Mouse (Mus musculus): ENCODE measurements around the gene Cdon.

Gene Cdon

DNA sequence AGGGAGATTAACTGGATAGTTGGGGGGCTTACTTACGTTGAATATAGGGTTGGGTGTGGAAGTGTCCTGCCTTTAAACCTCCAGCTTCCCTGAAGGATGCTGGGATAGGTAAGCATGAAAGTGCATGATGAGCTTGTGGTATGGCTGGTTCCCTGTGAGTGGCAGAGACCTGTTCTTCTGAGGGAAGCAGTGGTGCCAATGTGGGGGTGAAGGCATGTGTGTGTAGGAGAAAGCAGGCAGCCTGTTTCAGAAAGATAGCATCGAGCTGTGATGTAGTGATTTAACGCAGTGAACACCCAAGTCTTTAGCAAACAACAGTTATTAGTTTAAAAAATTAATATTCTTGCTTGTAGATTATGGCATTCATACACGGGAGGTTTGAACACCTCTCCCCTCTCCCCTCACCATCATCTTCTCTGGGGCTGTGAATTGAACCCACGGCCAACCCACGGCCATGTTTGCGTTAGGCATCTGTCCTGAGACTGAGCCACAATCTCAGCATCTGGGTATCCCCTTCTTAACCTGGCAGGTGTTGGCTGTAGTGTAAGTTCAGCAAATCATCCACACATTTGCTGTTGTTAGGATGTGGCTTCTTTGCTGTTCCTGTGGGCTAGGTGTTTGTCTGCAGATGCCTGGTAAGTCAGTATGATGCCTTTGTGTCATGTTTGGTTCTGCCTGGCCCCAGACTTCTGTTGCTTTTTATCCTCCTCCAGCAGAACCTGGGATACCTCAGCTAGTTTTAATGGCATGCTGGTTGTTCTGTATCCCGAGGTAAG lies 17.5 kb downstream of the Cdon start:
- no peak for DNase-seq

DNA sequence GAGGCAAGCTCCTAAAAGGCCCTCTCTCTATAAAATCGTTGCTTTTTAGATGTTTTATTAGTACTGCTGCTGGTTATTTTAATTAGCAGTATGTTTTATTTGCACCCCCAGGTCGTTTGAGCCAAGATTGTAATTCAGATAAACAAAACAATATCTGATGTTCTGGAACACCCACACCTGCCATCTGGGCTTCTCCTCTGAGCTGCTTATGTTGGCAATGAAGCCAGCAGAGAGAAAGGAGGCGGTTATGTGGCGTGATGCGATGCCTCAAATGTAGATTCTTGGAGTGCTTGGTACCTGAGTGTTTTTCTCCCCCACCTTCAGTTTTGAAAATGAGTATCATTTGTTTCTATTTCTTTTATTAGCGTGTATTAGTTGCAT lies 18.1 kb downstream of the Cdon start:
- DNase-seq, result no peak

DNA sequence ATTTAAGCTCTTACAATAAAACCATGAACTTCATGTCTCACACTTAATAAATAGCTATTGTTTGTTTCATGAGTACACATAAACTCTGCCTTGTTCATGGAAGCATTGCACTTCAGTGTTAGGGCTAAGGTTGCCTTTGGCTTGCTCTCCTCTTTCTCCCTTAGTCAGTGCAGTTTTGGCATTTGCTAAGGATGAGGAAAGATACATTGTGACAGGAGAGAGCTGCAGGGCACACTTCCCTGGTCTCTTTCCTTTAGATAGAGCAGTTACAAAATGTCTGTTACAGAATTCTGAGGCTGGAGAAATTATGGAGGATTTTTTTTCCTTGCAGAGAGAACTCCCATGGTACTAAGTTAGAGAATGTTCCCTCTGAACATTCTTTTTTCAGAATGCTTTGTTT lies 18.8 kb downstream of the Cdon start:
- DNase-seq, result no peak

DNA sequence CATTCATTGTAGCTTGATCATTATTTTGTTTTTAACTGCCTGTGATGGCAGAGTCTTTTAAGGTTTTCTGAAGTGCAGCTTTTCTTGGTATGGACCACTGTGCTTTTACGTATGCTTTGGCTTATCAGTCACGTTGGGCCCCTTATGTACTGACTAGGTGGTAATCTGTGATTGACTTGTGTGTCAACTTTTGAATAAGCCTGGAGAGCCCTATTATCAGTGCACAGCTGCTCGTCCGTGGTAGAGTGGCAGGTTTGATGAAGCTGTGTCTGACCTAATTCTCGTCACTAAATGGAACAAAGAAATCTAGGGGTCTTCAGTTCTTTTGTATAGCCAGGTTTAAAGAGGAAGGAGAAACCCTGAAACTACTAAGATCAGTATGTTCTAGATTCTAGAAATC lies 21.5 kb downstream of the Cdon start:
- DNase-seq, result no peak

DNA sequence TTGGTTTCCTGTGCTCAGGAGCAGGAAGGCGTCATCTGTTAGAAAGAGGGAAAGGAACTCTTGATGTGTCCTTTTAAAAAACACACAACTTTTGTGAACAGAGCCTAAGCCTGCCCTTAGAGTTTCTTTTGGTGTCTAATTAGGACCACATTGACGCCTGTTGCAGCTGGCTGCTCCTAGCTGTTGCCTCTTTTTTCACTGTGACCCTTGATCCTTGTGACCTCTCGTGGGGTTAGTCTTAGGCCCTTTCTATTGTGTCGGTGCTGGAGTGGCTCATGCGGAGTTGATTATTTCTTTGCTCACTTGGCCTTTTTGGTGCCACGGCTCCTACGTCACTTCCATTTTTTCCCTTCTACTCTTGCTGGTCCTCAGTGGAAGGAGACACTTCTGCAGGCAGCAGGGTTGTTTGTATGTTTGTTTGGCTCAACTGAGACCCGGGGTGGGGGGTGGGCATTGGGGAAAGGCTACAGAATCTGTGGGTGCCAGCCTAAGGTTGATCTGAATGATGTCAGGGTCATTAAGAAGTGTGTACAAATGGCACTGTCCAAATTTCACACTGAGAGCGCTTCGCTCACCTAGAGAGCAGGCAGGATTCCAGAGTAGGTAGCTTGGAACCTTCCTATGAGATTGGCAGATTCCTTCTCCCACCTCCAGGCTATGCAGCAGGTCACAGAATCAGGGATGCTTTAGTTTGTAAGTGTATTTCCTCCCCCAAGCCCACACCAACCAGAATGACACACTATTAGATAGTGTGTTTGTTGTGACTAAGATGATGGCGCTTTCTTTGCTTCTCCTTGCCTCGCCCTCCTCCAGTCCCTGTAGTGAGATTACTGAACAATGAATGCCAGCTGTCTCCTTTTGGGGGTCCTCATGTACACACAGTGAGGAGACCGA lies 22.9 kb downstream of the Cdon start:
- DNase-seq, result no peak

DNA sequence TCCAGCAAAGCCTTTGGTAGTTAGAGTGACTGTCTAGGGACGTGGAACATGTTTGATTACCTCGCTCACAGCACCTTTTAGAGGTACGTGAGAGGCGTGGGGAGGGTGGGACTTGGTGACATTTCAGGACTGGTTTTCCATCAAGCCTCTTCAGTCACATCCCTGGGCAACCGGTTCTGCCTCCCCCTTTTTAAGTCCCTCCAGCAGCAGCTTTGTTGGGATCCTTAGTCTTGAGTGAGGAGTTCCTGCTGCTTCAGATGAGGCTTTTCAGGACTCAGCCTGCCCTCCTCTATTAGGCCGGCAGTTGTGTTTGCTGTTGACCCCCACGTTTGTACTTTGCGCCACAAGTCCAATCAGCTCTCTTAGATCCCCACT lies 23.6 kb downstream of the Cdon start:
- DNase-seq, result no peak

DNA sequence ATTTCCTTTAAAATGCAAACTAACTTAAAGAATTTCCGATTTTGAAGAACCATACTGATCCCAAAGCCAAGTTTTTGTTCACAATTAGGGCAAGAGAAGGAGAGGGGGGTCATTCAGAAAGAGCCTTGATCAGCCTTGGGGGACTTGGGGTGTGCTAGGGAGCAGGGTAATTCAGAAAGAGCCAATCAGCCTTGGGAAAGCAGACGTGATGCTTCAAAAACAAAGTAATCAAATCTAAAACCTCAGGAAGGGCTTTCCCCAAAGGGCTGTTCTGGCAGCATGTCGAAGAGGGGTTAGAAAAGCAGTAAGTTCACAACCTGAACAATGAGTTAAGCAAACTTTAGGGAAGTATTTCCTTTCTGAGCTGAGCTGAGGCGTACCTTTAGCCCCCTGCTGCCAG lies 26.0 kb downstream of the Cdon start:
- DNase-seq, result no peak

DNA sequence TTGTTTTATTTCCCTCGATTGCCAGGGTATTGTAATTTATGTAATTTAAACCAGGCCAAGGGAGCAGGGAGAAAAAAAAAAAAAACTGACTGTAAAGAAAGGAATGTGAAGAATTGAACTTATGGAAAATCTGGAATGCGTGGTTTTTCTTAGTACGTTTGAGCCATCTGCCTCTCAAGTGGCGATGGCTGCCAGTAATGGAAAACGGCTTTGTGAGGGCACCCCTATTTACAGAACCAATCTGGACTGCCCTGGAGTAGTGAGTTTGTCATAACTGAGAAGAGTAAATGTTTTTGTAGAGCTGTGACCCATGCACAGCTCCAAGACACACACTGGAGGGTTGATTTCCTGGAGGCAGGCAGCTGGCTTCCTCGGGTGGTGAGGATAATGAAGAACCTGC lies 32.4 kb downstream of the Cdon start:
- no peak for DNase-seq

DNA sequence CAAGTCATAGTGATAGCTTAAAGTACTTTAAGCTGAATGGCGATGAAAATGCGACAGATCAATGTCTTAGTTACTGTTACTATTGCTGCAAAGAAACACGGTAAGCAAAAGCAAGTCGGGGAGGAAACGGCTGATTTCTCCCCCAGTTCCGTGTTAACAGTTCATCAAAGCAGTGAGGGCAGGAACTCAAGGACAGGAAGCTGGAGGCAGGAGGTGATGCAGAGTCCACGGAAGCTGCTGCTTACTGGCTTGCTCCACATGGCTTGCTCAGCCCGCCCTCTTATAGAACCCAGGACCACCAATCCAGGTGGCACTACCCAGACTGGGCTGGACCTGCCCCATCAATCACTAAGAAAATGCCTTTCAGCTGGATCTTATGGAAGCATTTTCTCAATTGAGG lies 38.7 kb downstream of the Cdon start:
- DNase-seq, result no peak

DNA sequence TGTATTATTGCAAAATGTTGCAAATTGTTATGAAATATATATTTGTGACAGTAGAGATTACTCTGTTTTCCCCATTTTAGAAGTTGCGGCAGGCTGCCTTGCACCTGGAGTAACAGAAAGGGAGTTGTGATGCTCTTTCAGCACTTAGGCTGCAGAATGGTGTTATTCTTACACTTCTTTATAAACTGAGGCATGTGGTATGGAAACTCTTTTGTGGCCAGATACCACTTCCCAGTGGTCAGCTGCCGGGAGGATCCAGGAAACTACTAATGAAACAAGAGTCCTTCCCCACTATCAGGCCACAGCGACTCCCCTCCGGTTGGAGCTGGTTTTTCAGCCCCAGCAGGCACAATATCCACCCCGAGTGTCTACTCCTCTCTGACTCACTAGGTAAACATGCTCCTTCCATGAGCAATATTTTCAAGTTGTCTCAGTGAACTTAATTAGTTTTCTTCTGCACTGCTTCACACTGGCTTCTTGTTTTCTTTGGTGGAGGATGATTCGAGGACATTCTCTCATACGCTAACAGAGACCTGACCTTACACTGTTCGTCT lies 46.4 kb downstream of the Cdon start:
- DNase-seq, result peak; percentile 9

DNA sequence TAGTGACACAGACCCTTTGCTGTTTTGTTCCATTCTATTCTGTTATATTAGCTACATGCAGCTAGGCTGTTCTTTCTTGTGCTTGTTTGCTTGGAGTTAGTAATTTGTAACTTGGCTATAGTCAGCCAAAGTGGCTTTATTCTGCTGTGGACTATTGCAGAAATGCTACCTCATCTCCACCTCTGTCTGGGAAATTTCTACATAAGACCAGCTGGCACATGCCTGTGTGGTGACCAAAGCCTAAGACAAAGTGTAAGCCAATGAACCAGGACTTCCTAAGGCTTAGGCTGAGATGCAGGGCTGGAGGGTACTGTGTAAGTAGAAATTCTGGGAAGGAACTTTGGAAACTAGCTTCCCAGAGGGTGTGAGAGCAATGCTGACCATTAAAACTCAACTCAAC lies 48.0 kb downstream of the Cdon start:
- no peak for DNase-seq

DNA sequence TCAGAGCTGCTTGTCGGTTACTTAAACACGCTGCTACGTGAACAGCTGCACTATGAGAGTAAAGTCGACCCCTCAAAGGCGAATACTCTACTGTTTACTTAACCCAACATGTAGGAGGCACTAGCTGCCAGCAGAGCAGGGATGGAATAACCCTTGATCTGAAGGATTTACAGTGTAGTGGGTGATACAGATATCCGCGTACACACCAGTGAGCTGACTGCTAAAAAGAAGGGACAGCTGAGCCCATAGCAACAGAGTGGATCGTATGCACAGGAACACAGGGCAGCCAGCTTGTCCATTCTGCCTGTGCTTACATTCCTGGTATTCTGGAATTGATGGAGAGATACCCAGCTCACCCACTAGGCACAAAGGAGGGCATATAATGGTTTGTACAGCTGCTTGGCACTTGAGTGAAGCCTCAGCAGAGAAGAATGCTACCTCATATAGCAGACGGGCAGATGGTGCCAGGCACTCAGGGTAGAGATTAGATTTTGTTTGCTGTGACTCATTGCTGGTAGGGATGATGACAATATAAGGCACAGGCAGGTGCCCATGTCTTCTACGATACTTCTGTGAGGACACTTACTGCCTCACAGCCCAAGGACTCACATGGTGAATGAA lies 53.3 kb downstream of the Cdon start:
- no peak for DNase-seq

DNA sequence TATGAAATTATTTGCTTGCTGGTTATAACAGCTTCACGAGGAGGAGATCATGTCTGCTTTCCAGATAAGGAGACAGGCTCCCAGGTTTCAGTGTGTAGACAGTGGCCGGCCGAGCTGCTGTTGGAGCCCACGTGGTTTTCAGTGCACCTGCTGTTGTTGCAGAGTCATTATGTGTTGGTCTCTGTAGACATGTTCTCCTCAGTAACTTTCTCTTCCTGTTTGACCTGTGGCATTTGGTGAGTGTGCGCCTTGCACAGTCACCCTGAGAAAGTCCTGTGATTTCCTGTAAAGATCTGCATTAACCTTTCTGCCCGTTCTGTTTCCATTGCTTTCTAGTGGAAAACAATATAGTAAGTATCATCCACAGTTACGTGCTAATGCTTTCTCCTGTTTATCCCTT lies 54.5 kb downstream of the Cdon start:
- no peak for DNase-seq

DNA sequence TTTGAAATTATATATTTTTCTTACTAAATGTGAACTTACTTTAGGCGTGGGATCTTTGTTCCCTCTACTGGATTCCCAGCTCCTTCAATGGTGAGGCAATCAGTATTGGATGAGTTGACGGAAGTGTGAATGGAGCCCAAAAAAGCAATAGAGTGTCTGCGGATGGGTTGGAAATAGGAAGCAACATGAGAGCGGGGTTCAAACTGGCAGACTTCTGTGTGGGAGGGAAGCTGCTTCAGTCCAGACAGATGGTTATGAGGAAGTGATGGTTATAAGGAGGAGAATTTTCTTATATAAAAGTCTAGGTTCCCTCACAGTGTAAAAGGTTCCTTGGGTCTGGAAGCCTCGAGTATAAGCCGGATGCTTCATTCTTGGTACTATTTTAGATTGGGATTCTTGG lies 58.5 kb downstream of the Cdon start:
- no peak for DNase-seq

DNA sequence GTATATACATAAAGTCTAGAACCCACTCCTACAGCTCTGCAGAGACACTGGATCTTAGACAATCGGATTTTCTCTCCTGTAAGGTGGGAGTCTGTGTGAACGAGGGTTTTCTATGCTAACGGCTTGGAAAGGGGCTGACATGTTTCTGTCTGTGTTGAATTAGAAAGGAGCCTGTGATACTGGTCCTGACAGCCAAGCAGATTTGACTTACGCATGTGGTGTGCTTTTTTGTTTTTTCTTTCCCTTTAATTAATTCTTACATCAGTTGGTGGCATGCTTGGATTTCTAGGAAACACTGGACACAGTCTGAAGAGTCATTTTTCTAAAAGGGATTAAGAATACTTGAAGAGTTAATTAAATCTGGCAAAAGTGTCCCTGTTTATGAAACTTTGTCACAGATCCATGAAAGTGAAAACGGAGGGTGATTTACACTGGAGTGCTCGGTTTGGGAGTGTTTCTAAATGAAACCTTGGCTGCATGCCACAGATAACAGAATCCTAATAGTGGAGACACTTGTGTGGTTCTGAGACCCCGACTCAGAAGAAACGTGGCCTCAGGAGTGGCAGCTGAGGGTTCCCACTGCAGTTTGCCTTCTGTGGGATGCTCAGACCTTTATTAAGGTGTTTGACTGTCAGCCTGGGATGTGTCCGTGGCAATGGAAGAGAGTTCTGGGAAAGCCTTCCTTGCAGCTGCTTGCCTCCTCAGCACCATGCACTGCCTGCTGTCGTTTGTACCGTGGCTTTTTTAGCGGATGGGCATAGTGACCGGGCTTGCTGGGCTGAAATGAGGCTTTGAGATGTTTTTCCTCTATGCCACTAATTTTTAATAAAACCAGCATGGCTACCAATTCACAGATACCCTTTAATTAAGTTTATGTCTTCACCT lies 61.3 kb downstream of the Cdon start:
- no peak for DNase-seq

DNA sequence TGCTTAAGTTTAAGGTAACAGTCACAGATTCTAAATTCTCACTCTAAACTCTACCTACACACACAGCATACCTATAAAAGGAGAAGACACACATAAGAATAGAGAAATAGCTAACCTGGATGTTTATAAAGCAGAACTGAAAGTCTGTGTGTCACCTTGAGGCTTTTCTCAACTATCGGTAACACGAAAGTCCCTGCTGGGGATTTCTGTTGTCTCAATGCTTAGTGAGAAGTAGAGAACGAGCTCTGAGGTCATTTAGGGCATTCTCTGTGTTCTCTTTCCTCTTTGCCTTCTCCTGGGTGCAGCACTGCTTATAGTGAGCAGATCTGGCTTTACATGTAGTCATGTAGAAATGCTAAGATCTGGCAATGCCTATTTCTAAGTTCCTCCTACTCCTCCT lies 63.0 kb downstream of the Cdon start:
- no peak for DNase-seq

DNA sequence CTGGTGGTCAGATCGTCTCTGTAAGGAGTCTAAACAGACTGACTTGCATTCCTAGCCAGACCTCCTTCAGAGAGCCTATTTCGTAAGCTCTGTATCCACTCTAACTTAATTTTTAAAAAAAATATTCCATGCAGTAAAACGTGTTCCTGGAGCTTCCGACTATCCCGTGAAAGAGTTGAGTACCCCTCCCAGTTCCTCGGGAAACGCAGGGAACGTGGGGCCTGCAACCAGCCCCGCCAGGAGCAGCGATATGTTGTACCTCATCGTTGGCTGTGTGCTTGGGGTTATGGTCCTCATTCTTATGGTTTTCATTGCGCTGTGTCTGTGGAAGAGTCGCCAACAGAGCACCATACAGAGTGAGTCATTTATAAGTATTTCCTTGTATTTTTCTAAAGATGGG lies 65.7 kb downstream of the Cdon start:
- no peak for DNase-seq

DNA sequence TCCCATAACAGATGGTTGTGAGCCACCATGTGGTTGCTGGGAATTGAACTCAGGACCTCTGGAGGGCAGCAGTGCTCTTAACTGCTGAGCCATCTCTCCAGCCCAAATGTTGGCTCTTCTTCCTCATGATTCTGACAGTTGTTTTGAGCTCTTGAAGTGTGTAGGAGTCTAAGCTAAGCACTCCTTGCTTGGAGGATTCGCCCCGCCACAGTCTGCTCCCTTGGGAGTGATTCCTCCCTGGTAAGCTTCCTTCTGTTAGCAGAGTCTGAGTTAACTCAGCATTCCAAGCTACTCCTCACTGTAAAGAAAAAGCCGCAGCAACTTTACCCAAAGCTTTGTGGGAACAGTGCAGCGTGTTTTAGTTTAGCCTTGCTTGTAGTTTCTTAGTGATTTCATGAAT lies 67.6 kb downstream of the Cdon start:
- DNase-seq, result no peak

DNA sequence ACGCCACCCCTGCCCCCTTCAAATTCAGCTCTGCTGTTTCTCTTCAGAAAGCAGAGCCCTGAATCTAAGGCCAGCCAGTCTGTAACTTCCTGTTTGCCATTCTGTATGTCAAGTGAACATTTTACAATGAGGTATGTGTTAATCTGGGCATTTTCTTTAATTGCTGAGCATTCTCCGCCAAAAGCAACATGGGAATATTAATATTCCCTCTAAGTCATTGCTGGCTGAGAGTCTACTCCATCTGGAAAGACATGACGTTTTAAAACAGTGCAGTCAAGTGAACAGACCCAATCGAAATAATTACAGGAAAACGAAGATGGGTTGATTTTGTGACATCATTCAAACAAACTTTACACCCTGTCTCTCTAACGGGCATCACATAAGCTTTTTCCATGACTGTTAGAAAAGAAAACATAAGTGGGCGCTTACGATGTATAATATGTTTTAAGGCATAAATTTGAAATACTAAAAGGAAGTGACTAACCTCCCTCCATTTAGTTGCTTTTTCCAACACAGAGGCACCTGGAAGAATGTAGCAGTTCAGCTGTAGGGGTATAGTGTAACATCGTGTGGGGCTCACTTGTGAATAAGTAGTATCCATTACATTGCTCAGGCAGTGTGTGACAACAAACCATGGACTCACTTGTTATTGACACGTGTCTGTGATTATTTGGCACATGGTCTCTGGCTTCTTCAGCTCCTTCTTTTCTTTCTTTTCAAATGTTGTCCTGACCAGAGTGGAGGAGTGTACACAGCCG lies 70.4 kb downstream of the Cdon start:
- no peak for DNase-seq

DNA sequence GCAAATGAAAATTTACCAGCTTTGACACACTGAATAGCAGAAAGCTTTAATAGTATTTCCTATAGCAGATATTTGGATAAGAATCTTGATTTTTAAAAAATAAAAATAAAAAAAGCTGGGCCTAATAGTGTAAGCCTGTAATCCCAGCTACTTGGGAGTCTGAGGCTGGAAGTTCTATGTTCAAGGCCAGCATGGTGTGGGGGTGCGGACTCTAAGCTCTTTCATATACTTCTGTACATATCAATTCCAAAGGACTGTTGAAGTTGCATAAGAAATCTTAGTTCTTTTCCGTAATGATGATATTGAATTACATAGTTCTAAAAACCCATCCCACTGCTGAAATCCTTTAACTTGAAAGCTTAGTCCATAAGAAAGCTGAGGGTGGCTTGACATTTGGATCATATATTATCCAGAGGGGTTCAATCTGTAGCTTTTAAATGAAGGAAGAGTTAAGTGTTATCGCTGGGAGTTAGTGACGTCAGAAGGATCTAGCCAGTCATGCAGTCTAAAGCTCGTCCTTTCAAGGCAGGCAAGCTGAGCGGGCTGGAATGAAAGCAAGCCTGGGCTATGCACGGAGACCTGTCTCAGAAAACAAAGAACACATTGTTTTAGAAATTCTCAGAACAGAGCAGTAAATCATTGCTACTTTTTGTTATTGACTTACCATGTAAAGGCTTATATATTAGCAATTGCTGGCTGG lies 72.3 kb downstream of the Cdon start:
- DNase-seq, result no peak

DNA sequence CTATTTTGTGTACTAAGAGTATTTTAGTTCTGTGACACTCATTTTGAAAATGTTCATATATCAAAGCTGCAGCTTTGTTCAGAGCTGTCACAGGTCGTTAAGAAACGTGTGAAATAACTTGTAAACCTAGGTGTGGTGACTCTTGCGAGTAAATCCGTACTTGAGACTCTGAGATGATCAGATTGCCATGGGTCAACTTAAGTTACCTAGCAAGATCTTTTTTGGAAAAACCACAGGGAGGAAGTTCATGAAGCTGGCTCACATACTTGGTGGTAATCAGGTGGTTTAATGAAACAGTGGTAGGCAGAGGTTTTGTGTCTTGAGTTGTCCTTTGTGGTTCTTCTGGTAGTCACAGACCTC lies 72.8 kb downstream of the Cdon start:
- no peak for DNase-seq

All from lung, postnatal 14 days (tissue).